Mouse (Mus musculus) C2C12 (cell line): ENCODE data around the gene Jag2. TPM values are rescaled to one million over a fixed set of nuclear protein-coding genes. Genes with fewer than 3 reads are reported as not detected.

ENCODE experiments used
- H3K27me3 ChIP-seq: one replicate; pipeline ENCODE4 v1.6.1; 2011; ENCODE audit not compliant: control insufficient read depth, insufficient read depth, insufficient read length
- H3K36me3 ChIP-seq: one replicate; pipeline ENCODE4 v1.6.1; 2011; ENCODE audit not compliant: control insufficient read depth, insufficient read depth
- H3K4me3 ChIP-seq: one replicate; pipeline ENCODE4 v1.5.1; 2011; ENCODE audit warnings: mild to moderate bottlenecking, control low read depth; ENCODE audit not compliant: poor library complexity, insufficient read depth, severe bottlenecking
- H3K79me2 ChIP-seq: one replicate; pipeline ENCODE4 v1.6.1; 2011; ENCODE audit not compliant: control insufficient read depth, insufficient read depth
- H3K79me3 ChIP-seq: one replicate; pipeline ENCODE4 v1.6.1; 2011; ENCODE audit warnings: low read depth, control low read depth
- H3ac ChIP-seq: one replicate; pipeline ENCODE3; 2011; ENCODE audit warnings: low read depth; ENCODE audit not compliant: control insufficient read depth, insufficient read length
- CEBPB ChIP-seq: IDR thresholded peaks from one replicate; pipeline ENCODE4 v1.6.1; 2011; ENCODE audit warnings: low read depth, mild to moderate bottlenecking, control low read depth, moderate library complexity
- CTCF ChIP-seq: IDR thresholded peaks from one replicate; pipeline ENCODE4 v1.5.1; 2011; ENCODE audit not compliant: control insufficient read depth, insufficient read depth, insufficient read length
- FOSL1 ChIP-seq: IDR thresholded peaks from one replicate; pipeline ENCODE4 v1.8.0; 2011; ENCODE audit warnings: mild to moderate bottlenecking, low read length; ENCODE audit not compliant: poor library complexity, insufficient read depth, severe bottlenecking
- MAX ChIP-seq: IDR thresholded peaks from one replicate; pipeline ENCODE4 v1.6.1; 2011; ENCODE audit warnings: mild to moderate bottlenecking, control low read depth
- MYOD1 ChIP-seq: IDR thresholded peaks from one replicate; pipeline ENCODE4 v1.6.1; 2011; ENCODE audit warnings: low read depth; ENCODE audit not compliant: control insufficient read depth, insufficient read length
- MYOG ChIP-seq: IDR thresholded peaks from one replicate; pipeline ENCODE4 v1.6.1; 2011; ENCODE audit not compliant: control insufficient read depth, insufficient read length; ENCODE audit errors: extremely low read depth
- USF1 ChIP-seq: IDR thresholded peaks from one replicate; pipeline ENCODE4 v1.6.1; 2011; ENCODE audit warnings: low read depth, mild to moderate bottlenecking, control low read depth, moderate library complexity
- polyA plus RNA-seq: library from polyadenylated mRNA; unstranded; fragments of >200 nt; fragmentation: generic; extraction: Trizol; gene quantifications from one replicate; pipeline ENCODE4 v1.2.1, GENCODE M21; 2012; ENCODE audit warnings: missing spikeins

Gene Jag2
- polyA plus RNA-seq, 1 experiment, result 85.1 TPM

DNA sequence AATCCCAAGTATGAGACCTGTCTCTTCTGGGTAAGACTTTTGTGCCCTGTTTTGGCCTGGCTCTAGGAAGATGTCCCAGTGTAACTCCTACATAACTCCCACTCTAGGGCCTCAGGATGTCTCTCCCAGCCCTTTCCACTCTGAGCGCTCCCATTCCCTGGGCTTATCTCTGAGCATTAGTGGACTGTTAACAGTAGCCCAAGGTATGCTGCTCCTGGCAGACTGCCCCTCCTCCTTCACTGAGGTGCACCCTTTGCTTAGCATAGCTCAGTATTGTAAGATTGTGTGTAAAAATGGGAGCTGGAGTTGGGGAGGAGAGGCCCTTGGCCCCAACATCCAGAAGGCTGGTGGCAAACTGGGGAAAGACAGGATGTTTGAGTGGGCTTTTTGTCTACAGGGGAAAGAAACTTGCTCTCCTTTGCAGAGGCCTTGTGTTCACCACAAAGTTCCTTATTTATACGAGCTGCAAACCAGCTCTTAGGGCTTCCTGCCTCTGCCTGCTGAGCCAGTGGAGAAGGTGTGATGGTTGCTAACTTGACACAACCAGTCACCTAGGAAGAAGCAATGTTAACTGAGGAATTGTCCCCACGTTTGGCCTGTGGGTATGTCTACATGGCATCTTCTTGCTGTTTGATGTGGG lies 23.5 kb upstream of the Jag2 start:
- H3K79me2 ChIP-seq, result no peaks in the 10 kb centered on the region
- H3K79me3 ChIP-seq, result no peaks in the 10 kb centered on the region
- H3K4me3 ChIP-seq, result no peak overlapping the region
- H3ac ChIP-seq, result no peak overlapping the region
- TF ChIP-seq MYOG (no peak), MAX (no peak), MYOD1 (no peak), CTCF (no peak), CEBPB (no peak), FOSL1 (no peak), USF1 (no peak)
- H3K27me3 ChIP-seq, result no peaks in the 10 kb centered on the region
- H3K36me3 ChIP-seq, result peaks cover 7% of the 10 kb centered on the region

DNA sequence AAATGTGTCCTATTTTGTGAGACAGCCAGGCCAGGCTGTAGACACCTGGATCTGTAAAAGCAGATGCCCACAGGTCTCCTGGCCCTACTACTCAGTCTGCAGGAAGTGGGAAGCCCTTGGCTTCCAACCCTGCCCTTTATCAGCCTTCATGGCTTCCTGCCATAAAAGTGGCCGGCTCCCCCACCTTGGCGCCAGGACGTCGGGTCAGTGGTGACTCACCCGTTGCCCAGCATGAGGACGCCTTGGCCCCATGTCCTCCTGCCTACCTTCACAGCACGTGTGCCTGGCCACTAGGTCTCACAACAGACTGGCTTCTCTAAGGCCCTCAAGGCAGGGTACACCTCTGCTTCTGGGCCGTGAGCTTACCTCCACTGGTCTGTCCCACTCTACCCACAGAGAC lies 22.9 kb upstream of the Jag2 start:
- H3K79me2 ChIP-seq, result no peaks in the 10 kb centered on the region
- H3K4me3 ChIP-seq, result no peak overlapping the region
- peak; percentile 29 for TF ChIP-seq MYOD1
- TF ChIP-seq MYOG, result no peak
- TF ChIP-seq FOSL1, result no peak
- peak; percentile 87 for TF ChIP-seq MAX
- H3ac ChIP-seq, result no peak overlapping the region
- no peaks in the 10 kb centered on the region for H3K79me3 ChIP-seq
- no peaks in the 10 kb centered on the region for H3K27me3 ChIP-seq
- peaks cover 3% of the 10 kb centered on the region for H3K36me3 ChIP-seq

DNA sequence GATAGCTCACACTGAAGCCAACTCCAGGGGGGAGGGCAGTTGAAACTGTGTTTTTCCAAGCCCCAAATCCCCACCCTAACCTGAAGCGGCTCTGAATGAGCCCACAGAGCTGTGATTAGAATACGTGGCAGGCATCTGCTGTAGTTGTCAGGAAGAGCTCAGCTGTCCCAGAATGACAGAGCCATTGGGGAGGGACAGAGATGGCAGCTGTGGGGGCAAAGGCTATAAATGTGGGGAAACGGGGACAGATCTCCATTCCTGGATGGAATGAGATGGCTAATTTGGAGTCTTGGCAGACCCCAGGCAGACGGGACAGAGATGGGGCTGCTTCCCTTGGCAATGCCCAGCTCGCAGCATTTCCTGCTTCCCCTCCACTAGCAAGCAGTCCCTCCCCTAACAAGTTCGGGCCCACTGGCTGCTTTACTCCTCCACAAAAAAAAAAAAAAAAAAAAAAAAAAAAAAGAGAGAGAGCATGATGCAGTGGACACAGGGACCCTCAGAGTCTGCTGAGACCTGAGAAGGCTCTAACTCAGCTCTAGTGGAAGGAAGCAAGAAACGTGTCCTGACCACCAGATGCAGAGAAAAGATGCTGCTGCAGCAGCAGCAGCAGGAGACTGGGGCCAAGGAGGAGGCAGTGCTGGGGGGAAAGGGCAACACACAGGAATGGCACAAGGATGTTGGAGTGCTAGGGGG lies 21.7 kb upstream of the Jag2 start:
- no peak overlapping the region for H3K4me3 ChIP-seq
- TF ChIP-seq MAX, result no peak
- no peak for TF ChIP-seq USF1
- no peak for TF ChIP-seq CTCF
- TF ChIP-seq MYOG, result no peak
- TF ChIP-seq CEBPB, result no peak
- TF ChIP-seq MYOD1, result no peak
- no peak for TF ChIP-seq FOSL1
- no peaks in the 10 kb centered on the region for H3K27me3 ChIP-seq
- no peaks in the 10 kb centered on the region for H3K79me3 ChIP-seq
- peaks cover 3% of the 10 kb centered on the region for H3K36me3 ChIP-seq
- no peaks in the 10 kb centered on the region for H3K79me2 ChIP-seq
- no peak overlapping the region for H3ac ChIP-seq

DNA sequence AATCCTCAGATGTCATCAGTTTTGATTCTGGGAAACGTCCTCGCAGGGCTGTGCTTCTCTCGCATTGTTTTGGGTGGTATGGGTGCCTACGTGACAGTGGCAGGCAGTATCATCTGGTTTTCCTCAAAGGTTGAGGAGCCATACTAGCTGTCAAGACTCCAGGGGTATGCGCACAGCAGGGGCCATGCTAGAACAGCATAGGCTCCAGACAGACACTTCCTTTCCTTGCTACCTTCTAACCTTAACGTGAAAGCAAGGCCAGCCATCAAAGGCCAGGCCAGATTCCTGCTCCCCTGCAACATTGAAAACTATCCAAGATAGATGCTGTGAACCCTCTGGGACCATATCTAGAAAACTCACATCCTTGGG lies 21.2 kb upstream of the Jag2 start:
- Histone ChIP-seq H3K36me3 (peaks cover 3% of the 10 kb centered on the region), H3K79me2 (no peaks in the 10 kb centered on the region), H3K27me3 (no peaks in the 10 kb centered on the region), H3K4me3 (peak overlapping the region; percentile 44), H3K79me3 (no peaks in the 10 kb centered on the region), H3ac (peak overlapping the region; percentile 59)
- TF ChIP-seq MYOD1 (no peak), FOSL1 (no peak), MAX (no peak), MYOG (no peak), USF1 (no peak), CEBPB (no peak), CTCF (no peak)

DNA sequence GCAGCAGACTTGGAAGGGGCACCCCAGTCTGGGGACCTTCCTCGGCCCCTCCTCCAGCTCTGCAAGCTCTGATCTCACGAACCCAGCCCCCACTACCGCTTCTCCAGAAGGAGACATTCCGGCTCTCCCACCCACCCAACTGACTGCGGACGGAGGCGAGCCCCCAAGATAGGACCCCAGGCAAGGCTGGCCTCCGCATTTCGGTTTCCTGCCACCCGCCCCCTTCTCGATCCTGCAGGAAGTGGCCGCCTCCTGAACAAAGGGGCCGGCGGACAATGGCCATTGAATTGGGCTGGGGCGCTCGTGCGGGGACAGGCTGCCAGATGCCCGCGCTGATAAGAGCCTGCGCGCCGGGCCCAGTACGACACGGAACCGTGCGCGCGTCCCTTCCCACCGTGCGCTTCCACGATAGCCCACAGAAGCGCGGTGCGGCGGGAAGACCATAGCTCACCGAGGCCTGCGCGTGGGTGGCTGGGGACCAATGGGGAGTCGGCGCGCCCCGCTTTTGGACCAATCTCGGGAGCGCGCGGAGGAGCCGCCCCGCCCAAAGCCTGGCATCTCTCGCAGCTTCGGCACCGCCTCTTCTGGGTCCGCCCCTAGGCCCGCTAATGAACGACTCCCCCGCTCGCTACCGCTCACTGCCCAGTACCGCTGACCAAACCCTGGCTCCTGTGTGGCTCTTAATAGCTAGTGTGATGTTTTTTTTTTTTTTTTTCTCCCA lies 20.6 kb upstream of the Jag2 start:
- H3K79me3 ChIP-seq, result no peaks in the 10 kb centered on the region
- H3ac ChIP-seq, result peak overlapping the region; percentile 83
- H3K79me2 ChIP-seq, result no peaks in the 10 kb centered on the region
- peaks cover 3% of the 10 kb centered on the region for H3K36me3 ChIP-seq
- H3K4me3 ChIP-seq, result peak overlapping the region; percentile 44
- TF ChIP-seq CTCF, result no peak
- no peak for TF ChIP-seq USF1
- no peak for TF ChIP-seq MAX
- TF ChIP-seq CEBPB, result no peak
- no peak for TF ChIP-seq MYOD1
- no peak for TF ChIP-seq MYOG
- TF ChIP-seq FOSL1, result no peak
- no peaks in the 10 kb centered on the region for H3K27me3 ChIP-seq
